Mouse (Mus musculus): ENCODE measurements at regions not wholly inside any gene's neighbourhood (a gene's known extent, or its start where the extent isn't known, plus 50 kb on each side); places are given as distances from the start of the nearest gene placed in this dataset.
"Not testable (repeated sequence)": the region's sequence is repeated elsewhere in the genome, so short reads cannot be mapped to it uniquely, and the experiment has no call there.

GRCm38 (mm10) chr13:99672714-99673113, 156.4 kb upstream of the Map1b start:
- Histone ChIP-seq H3K36me3 (ENCODE audit: control insufficient read depth, insufficient read depth) (no peaks in the 10 kb centered on the region), H3K4me2 (ENCODE audit: low read length) (no peak overlapping the region), H3K4me3 (replicated peaks; ENCODE audit: low read length) (no peak overlapping the region), H3K4me1 (replicated peaks; ENCODE audit: control insufficient read depth, insufficient read depth, low read length) (peaks cover 27% of the 10 kb centered on the region), H3K9ac (replicated peaks; ENCODE audit: low read depth, low read length) (no peak overlapping the region), H3K27me3 (replicated peaks; ENCODE audit: control insufficient read depth, insufficient read depth, low read length) (no peaks in the 10 kb centered on the region; the same call in 1 of the 2 replicates), H3K27ac (ENCODE audit: low read length) (no peak overlapping the region), H3K9me3 (ENCODE audit: control insufficient read depth, low read length) (no peaks in the 10 kb centered on the region)
- 76% methylated on average over 1 of the region's 1 CpGs for WGBS
- ATAC-seq: no peak

- peak; percentile 46; the same call in 1 of the 2 replicates for ATAC-seq
- WGBS: 10% methylated on average over 10 of the region's 10 CpGs
- H3K4me1 ChIP-seq (replicated peaks; ENCODE audit: control insufficient read depth, insufficient read depth, low read length): peaks cover 21% of the 10 kb centered on the region
Observed at GRCm38 (mm10) chr13:99671747-99672146, 155.4 kb upstream of the Map1b start.

GRCm38 (mm10) chr13:99669987-99670534, 153.7 kb upstream of the Map1b start:
- Histone ChIP-seq H3K27me3 (replicated peaks; ENCODE audit: control insufficient read depth, insufficient read depth, low read length) (no peaks in the 10 kb centered on the region; the same call in 1 of the 2 replicates), H3K9ac (replicated peaks; ENCODE audit: low read depth, low read length) (no peak overlapping the region), H3K9me3 (ENCODE audit: control insufficient read depth, low read length) (no peaks in the 10 kb centered on the region), H3K4me3 (replicated peaks; ENCODE audit: low read length) (no peak overlapping the region), H3K4me1 (replicated peaks; ENCODE audit: control insufficient read depth, insufficient read depth, low read length) (peaks cover 6% of the 10 kb centered on the region), H3K27ac (ENCODE audit: low read length) (no peak overlapping the region), H3K4me2 (ENCODE audit: low read length) (no peak overlapping the region), H3K36me3 (ENCODE audit: control insufficient read depth, insufficient read depth) (no peaks in the 10 kb centered on the region)
- no peak for ATAC-seq
- WGBS: 90% methylated on average over 8 of the region's 8 CpGs

More at GRCm38 (mm10) chr13:99671747-99672146, 155.4 kb upstream of the Map1b start:
- Histone ChIP-seq H3K9ac (replicated peaks; ENCODE audit: low read depth, low read length) (no peak overlapping the region), H3K27ac (ENCODE audit: low read length) (no peak overlapping the region), H3K36me3 (ENCODE audit: control insufficient read depth, insufficient read depth) (no peaks in the 10 kb centered on the region), H3K4me3 (replicated peaks; ENCODE audit: low read length) (no peak overlapping the region), H3K9me3 (ENCODE audit: control insufficient read depth, low read length) (no peaks in the 10 kb centered on the region), H3K4me2 (ENCODE audit: low read length) (no peak overlapping the region), H3K27me3 (replicated peaks; ENCODE audit: control insufficient read depth, insufficient read depth, low read length) (no peaks in the 10 kb centered on the region; the same call in 1 of the 2 replicates)

- no peaks in the 10 kb centered on the region; the same call in 1 of the 2 replicates for H3K27me3 ChIP-seq (replicated peaks; ENCODE audit: control insufficient read depth, insufficient read depth, low read length)
- H3K4me2 ChIP-seq (ENCODE audit: low read length): no peak overlapping the region
- 18% methylated on average over 8 of the region's 8 CpGs for WGBS
- H3K9ac ChIP-seq (replicated peaks; ENCODE audit: low read depth, low read length): no peak overlapping the region
- H3K27ac ChIP-seq (ENCODE audit: low read length): no peak overlapping the region
- H3K9me3 ChIP-seq (ENCODE audit: control insufficient read depth, low read length): no peaks in the 10 kb centered on the region
- no peaks in the 10 kb centered on the region for H3K36me3 ChIP-seq (ENCODE audit: control insufficient read depth, insufficient read depth)
- peak; percentile 47 for ATAC-seq
- H3K4me3 ChIP-seq (replicated peaks; ENCODE audit: low read length): no peak overlapping the region
- H3K4me1 ChIP-seq (replicated peaks; ENCODE audit: control insufficient read depth, insufficient read depth, low read length): peaks cover 6% of the 10 kb centered on the region
Observed at GRCm38 (mm10) chr13:99668613-99669012, 152.3 kb upstream of the Map1b start.

GRCm38 (mm10) chr13:99666086-99666485, 149.7 kb upstream of the Map1b start:
- no peaks in the 10 kb centered on the region for H3K9me3 ChIP-seq (ENCODE audit: control insufficient read depth, low read length)
- H3K9ac ChIP-seq (replicated peaks; ENCODE audit: low read depth, low read length): no peak overlapping the region
- H3K27me3 ChIP-seq (replicated peaks; ENCODE audit: control insufficient read depth, insufficient read depth, low read length): no peaks in the 10 kb centered on the region; the same call in 1 of the 2 replicates
- peaks cover 3% of the 10 kb centered on the region; the same call in 1 of the 2 replicates for H3K4me1 ChIP-seq (replicated peaks; ENCODE audit: control insufficient read depth, insufficient read depth, low read length)
- WGBS: 59% methylated on average over 7 of the region's 7 CpGs
- ATAC-seq: no peak
- H3K4me2 ChIP-seq (ENCODE audit: low read length): no peak overlapping the region
- H3K36me3 ChIP-seq (ENCODE audit: control insufficient read depth, insufficient read depth): no peaks in the 10 kb centered on the region
- H3K27ac ChIP-seq (ENCODE audit: low read length): no peak overlapping the region
- no peak overlapping the region for H3K4me3 ChIP-seq (replicated peaks; ENCODE audit: low read length)

- H3K27me3 ChIP-seq (replicated peaks; ENCODE audit: control insufficient read depth, insufficient read depth, low read length); ATAC-seq; H3K9ac ChIP-seq (replicated peaks; ENCODE audit: low read depth, low read length); H3K27ac ChIP-seq (ENCODE audit: low read length); H3K36me3 ChIP-seq (ENCODE audit: control insufficient read depth, insufficient read depth); H3K4me3 ChIP-seq (replicated peaks; ENCODE audit: low read length); H3K9me3 ChIP-seq (ENCODE audit: control insufficient read depth, low read length); H3K4me2 ChIP-seq (ENCODE audit: low read length); H3K4me1 ChIP-seq (replicated peaks; ENCODE audit: control insufficient read depth, insufficient read depth, low read length): not testable (repeated sequence)
- 94% methylated on average over 12 of the region's 12 CpGs for WGBS
Observed at GRCm38 (mm10) chr13:99663422-99663821, 147.1 kb upstream of the Map1b start.

- H3K27ac ChIP-seq (ENCODE audit: low read length): no peak overlapping the region
- H3K27me3 ChIP-seq (replicated peaks; ENCODE audit: control insufficient read depth, insufficient read depth, low read length): no peaks in the 10 kb centered on the region
- H3K4me2 ChIP-seq (ENCODE audit: low read length): no peak overlapping the region
- peaks cover under 1% of the 10 kb centered on the region for H3K4me1 ChIP-seq (replicated peaks; ENCODE audit: control insufficient read depth, insufficient read depth, low read length)
- no peak overlapping the region for H3K4me3 ChIP-seq (replicated peaks; ENCODE audit: low read length)
- no peaks in the 10 kb centered on the region for H3K36me3 ChIP-seq (ENCODE audit: control insufficient read depth, insufficient read depth)
- no peak overlapping the region for H3K9ac ChIP-seq (replicated peaks; ENCODE audit: low read depth, low read length)
- no peaks in the 10 kb centered on the region for H3K9me3 ChIP-seq (ENCODE audit: control insufficient read depth, low read length)
- 62% methylated on average over 6 of the region's 6 CpGs for WGBS
- no peak for ATAC-seq
Observed at GRCm38 (mm10) chr13:99647661-99648204, 131.4 kb upstream of the Map1b start.

GRCm38 (mm10) chr13:99644771-99645170, 128.4 kb upstream of the Map1b start:
- peak; percentile 39; the same call in 1 of the 2 replicates for ATAC-seq
- Histone ChIP-seq H3K4me3 (replicated peaks; ENCODE audit: low read length) (no peak overlapping the region), H3K9me3 (ENCODE audit: control insufficient read depth, low read length) (no peaks in the 10 kb centered on the region), H3K36me3 (ENCODE audit: control insufficient read depth, insufficient read depth) (no peaks in the 10 kb centered on the region), H3K4me2 (ENCODE audit: low read length) (no peak overlapping the region), H3K4me1 (replicated peaks; ENCODE audit: control insufficient read depth, insufficient read depth, low read length) (peaks cover 13% of the 10 kb centered on the region), H3K27ac (ENCODE audit: low read length) (peak overlapping the region; percentile 0; the same call in 1 of the 2 replicates), H3K27me3 (replicated peaks; ENCODE audit: control insufficient read depth, insufficient read depth, low read length) (no peaks in the 10 kb centered on the region), H3K9ac (replicated peaks; ENCODE audit: low read depth, low read length) (no peak overlapping the region)
- 65% methylated on average over 1 of the region's 1 CpGs for WGBS

- no peak for ATAC-seq
- no peak overlapping the region for H3K27ac ChIP-seq (ENCODE audit: low read length)
Observed at GRCm38 (mm10) chr13:99642811-99643210, 126.5 kb upstream of the Map1b start.

More at GRCm38 (mm10) chr13:99642811-99643210, 126.5 kb upstream of the Map1b start:
- no peaks in the 10 kb centered on the region for H3K9me3 ChIP-seq (ENCODE audit: control insufficient read depth, low read length)
- H3K4me1 ChIP-seq (replicated peaks; ENCODE audit: control insufficient read depth, insufficient read depth, low read length): peaks cover 13% of the 10 kb centered on the region
- no peak overlapping the region for H3K4me3 ChIP-seq (replicated peaks; ENCODE audit: low read length)
- H3K9ac ChIP-seq (replicated peaks; ENCODE audit: low read depth, low read length): no peak overlapping the region
- no peak overlapping the region for H3K4me2 ChIP-seq (ENCODE audit: low read length)
- no peaks in the 10 kb centered on the region for H3K36me3 ChIP-seq (ENCODE audit: control insufficient read depth, insufficient read depth)
- 19% methylated on average over 5 of the region's 5 CpGs for WGBS
- no peaks in the 10 kb centered on the region for H3K27me3 ChIP-seq (replicated peaks; ENCODE audit: control insufficient read depth, insufficient read depth, low read length)

All from forebrain, embryonic 16.5 days (tissue).